Mouse (Mus musculus): ENCODE measurements at regions not wholly inside any gene's neighbourhood (a gene's known extent, or its start where the extent isn't known, plus 50 kb on each side); places are given as distances from the start of the nearest gene placed in this dataset.

GRCm38 (mm10) chr10:43764581-43764980, 137.0 kb downstream of the Qrsl1 start:
- Histone ChIP-seq H3K4me2 (replicated peaks) (no peak overlapping the region), H3K27me3 (no peaks in the 10 kb centered on the region), H3K9ac (replicated peaks) (no peak overlapping the region), H3K4me1 (no peaks in the 10 kb centered on the region), H3K36me3 (no peaks in the 10 kb centered on the region), H3K9me3 (no peaks in the 10 kb centered on the region), H3K27ac (replicated peaks) (no peak overlapping the region), H3K4me3 (no peak overlapping the region)
- 97% methylated on average over 3 of the region's 3 CpGs for WGBS
- no peak for ATAC-seq (replicated peaks)

DNA sequence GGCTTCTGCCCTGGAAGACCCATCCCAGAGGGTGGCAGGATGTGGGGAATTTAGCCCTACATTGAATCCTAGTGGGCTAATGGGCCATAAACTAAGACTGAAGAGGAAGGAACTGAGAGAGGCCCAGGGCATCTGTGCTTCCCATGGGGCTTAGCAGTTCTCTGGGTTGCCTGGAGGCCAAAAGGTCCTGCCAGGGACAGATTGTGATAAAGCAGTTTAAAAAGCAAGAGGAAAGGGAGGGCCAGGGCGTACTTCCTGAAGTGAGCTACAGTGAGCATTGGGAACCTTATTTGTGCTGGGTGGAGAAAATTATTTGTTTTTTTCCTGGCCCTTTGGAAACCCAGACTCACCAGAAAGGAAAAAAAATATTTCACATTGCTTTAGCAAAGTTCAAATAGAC, 136.3 kb downstream of the Qrsl1 start:
- no peak overlapping the region for H3K4me3 ChIP-seq
- no peak for ATAC-seq (replicated peaks)
- H3K9me3 ChIP-seq = no peaks in the 10 kb centered on the region
- no peaks in the 10 kb centered on the region for H3K27me3 ChIP-seq
- WGBS = 92% methylated on average over 1 of the region's 1 CpGs
- H3K9ac ChIP-seq (replicated peaks) = no peak overlapping the region
- no peaks in the 10 kb centered on the region for H3K4me1 ChIP-seq
- H3K27ac ChIP-seq (replicated peaks) = no peak overlapping the region
- no peak overlapping the region for H3K4me2 ChIP-seq (replicated peaks)
- H3K36me3 ChIP-seq = no peaks in the 10 kb centered on the region

DNA sequence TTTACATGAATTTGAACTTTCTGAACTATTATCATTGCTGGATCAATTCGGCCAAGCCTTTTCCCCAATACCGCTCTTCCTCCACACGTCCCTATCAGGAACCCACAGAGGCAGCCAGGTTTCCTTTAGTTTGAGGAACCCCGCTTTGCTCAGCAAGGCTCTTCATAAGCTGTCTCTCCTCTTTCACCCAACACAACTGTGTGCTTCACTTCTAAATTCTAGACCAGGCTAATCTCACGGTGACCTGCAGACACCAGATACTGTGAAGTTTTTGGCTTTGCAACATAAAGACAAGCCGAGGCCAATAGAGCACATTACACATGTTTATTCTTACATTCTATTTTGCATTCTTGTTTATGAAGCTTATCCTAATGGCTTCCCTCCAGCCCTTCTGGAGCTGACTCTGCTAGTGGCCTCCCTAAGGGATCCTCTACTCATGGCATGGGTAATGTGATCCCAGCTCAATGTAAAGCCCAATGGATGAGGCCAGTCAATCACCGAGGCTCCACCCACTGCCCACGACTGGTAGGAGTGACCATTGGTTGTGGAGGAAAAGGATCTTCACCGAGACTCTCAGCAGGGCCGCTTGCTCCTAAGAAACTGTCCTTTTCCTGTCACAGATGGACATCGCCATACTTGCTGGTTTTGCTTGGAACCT, 135.6 kb downstream of the Qrsl1 start:
- Histone ChIP-seq H3K9ac (replicated peaks) (no peak overlapping the region), H3K4me3 (no peak overlapping the region), H3K27me3 (no peaks in the 10 kb centered on the region), H3K9me3 (no peaks in the 10 kb centered on the region), H3K27ac (replicated peaks) (no peak overlapping the region), H3K4me2 (replicated peaks) (no peak overlapping the region), H3K36me3 (no peaks in the 10 kb centered on the region), H3K4me1 (no peaks in the 10 kb centered on the region)
- no peak for ATAC-seq (replicated peaks)
- WGBS = 83% methylated on average over 11 of the region's 11 CpGs

- 90% methylated on average over 16 of the region's 16 CpGs for whole genome bisulfite sequencing
- Histone ChIP-seq H3K4me2 (replicated peaks) (no peak overlapping the region), H3K27ac (replicated peaks) (no peak overlapping the region), H3K9ac (replicated peaks) (no peak overlapping the region), H3K4me3 (no peak overlapping the region), H3K4me1 (no peaks in the 10 kb centered on the region), H3K9me3 (no peaks in the 10 kb centered on the region), H3K27me3 (no peaks in the 10 kb centered on the region), H3K36me3 (no peaks in the 10 kb centered on the region)
- no peak for ATAC-seq (replicated peaks)
These were observed 133.4 kb downstream of the Qrsl1 start for GRCm38 (mm10) chr10:43767961-43768726.

- ATAC-seq (replicated peaks) = no peak
- Histone ChIP-seq H3K9ac (replicated peaks) (no peak overlapping the region), H3K4me3 (no peak overlapping the region), H3K4me1 (no peaks in the 10 kb centered on the region), H3K27ac (replicated peaks) (no peak overlapping the region), H3K9me3 (no peaks in the 10 kb centered on the region), H3K4me2 (replicated peaks) (no peak overlapping the region), H3K27me3 (no peaks in the 10 kb centered on the region), H3K36me3 (no peaks in the 10 kb centered on the region)
- 76% methylated on average over 3 of the region's 3 CpGs for WGBS
These were observed 132.5 kb downstream of the Qrsl1 start for GRCm38 (mm10) chr10:43769026-43769425.

GRCm38 (mm10) chr10:43775807-43776206, 125.7 kb downstream of the Qrsl1 start:
- ATAC-seq (replicated peaks) = no peak
- Histone ChIP-seq H3K9ac (replicated peaks) (no peak overlapping the region), H3K36me3 (no peaks in the 10 kb centered on the region), H3K4me2 (replicated peaks) (no peak overlapping the region), H3K9me3 (no peaks in the 10 kb centered on the region), H3K4me1 (no peaks in the 10 kb centered on the region), H3K4me3 (no peak overlapping the region), H3K27me3 (no peaks in the 10 kb centered on the region), H3K27ac (replicated peaks) (no peak overlapping the region)
- 89% methylated on average over 1 of the region's 1 CpGs for WGBS

- Histone ChIP-seq H3K4me1 (no peaks in the 10 kb centered on the region), H3K9me3 (peaks cover 6% of the 10 kb centered on the region), H3K36me3 (no peaks in the 10 kb centered on the region), H3K27ac (replicated peaks) (no peak overlapping the region), H3K4me2 (replicated peaks) (no peak overlapping the region), H3K27me3 (no peaks in the 10 kb centered on the region), H3K4me3 (no peak overlapping the region), H3K9ac (replicated peaks) (no peak overlapping the region)
- ATAC-seq (replicated peaks) = peak; percentile 63; the same call in 1 of the 2 replicates
- WGBS = 60% methylated on average over 28 of the region's 28 CpGs
These were observed 123.6 kb downstream of the Qrsl1 start for GRCm38 (mm10) chr10:43777612-43778600.

DNA sequence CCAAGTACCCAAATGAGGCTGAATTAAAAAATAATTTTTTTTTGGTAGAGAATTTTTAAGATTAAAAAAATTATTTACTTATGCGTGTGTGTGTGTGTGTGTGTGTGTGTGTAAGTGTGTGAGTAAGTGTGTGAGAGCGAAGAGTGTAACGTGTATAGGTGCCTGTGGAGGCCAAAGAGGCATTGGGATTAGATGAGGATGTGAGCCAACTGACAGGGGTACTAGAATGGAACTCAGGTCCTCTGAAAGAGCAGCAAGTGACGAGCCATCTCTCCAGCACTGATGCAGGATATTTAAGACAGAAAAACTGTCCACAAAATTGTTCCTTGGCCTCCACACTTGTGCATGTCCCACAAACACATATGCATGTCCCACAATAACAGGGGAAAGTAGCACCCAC, 121.0 kb downstream of the Qrsl1 start:
- no peak overlapping the region for H3K9ac ChIP-seq (replicated peaks)
- H3K36me3 ChIP-seq = no peaks in the 10 kb centered on the region
- no peaks in the 10 kb centered on the region for H3K27me3 ChIP-seq
- peaks cover 6% of the 10 kb centered on the region for H3K9me3 ChIP-seq
- no peak overlapping the region for H3K4me2 ChIP-seq (replicated peaks)
- 95% methylated on average over 4 of the region's 4 CpGs for WGBS
- no peak overlapping the region for H3K4me3 ChIP-seq
- H3K27ac ChIP-seq (replicated peaks) = no peak overlapping the region
- H3K4me1 ChIP-seq = no peaks in the 10 kb centered on the region
- no peak for ATAC-seq (replicated peaks)

DNA sequence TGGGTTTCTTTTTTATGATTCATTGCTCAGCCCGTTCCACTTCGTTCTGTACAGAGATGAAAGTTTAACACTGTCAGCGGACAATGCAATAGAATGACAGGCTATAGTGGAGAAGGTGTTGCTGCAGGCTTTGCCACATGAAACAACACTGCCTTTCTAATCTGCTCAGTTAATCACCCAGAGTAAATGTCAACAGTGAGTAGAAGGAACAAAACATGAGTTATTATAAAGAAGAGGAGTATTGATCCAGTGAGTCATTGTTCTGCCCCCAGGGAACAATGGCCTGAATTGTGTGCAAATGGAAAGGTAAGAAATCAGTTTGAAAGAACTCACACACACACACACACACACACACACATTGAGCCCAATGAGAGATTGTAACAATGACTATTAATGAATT, 118.2 kb downstream of the Qrsl1 start:
- Histone ChIP-seq H3K27me3 (no peaks in the 10 kb centered on the region), H3K27ac (replicated peaks) (no peak overlapping the region), H3K9me3 (peaks cover 6% of the 10 kb centered on the region), H3K4me1 (no peaks in the 10 kb centered on the region), H3K4me2 (replicated peaks) (no peak overlapping the region), H3K36me3 (no peaks in the 10 kb centered on the region), H3K4me3 (no peak overlapping the region), H3K9ac (replicated peaks) (no peak overlapping the region)
- no peak for ATAC-seq (replicated peaks)
- WGBS = 89% methylated on average over 3 of the region's 3 CpGs

- 93% methylated on average over 4 of the region's 4 CpGs for WGBS
These were observed 110.8 kb downstream of the Qrsl1 start for GRCm38 (mm10) chr10:43790780-43791179.

GRCm38 (mm10) chr10:43791525-43792021, 110.0 kb downstream of the Qrsl1 start:
- Histone ChIP-seq H3K4me3 (no peak overlapping the region), H3K36me3 (no peaks in the 10 kb centered on the region), H3K4me1 (no peaks in the 10 kb centered on the region), H3K9ac (replicated peaks) (no peak overlapping the region), H3K9me3 (no peaks in the 10 kb centered on the region), H3K27me3 (no peaks in the 10 kb centered on the region), H3K4me2 (replicated peaks) (no peak overlapping the region), H3K27ac (replicated peaks) (no peak overlapping the region)
- WGBS = 90% methylated on average over 4 of the region's 4 CpGs
- ATAC-seq (replicated peaks) = no peak

More at GRCm38 (mm10) chr10:43790780-43791179, 110.8 kb downstream of the Qrsl1 start:
- H3K4me2 ChIP-seq (replicated peaks) = no peak overlapping the region
- H3K9ac ChIP-seq (replicated peaks) = no peak overlapping the region
- no peaks in the 10 kb centered on the region for H3K27me3 ChIP-seq
- H3K4me1 ChIP-seq = no peaks in the 10 kb centered on the region
- ATAC-seq (replicated peaks) = no peak
- no peaks in the 10 kb centered on the region for H3K36me3 ChIP-seq
- H3K4me3 ChIP-seq = no peak overlapping the region
- H3K27ac ChIP-seq (replicated peaks) = no peak overlapping the region
- no peaks in the 10 kb centered on the region for H3K9me3 ChIP-seq

DNA sequence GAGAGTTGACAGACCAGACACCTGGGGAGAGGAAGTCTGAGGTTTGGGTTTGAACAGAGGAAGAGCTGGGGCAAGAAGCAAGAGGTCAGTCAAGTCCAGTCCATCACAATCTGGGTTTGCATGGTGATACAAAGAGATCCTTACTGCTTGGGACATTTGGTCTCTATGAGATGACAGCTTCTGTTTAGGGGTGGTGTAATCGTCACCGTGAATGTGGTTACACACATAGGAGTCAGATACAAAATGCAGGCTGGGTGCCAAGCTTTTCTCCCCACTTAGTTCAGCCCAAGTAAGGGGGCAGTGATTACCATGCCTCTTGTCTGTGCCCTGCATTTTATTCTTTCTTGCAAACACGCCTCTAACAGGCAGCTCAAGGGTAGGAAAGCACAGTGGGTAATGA, 108.9 kb downstream of the Qrsl1 start:
- Histone ChIP-seq H3K4me3 (no peak overlapping the region), H3K27ac (replicated peaks) (no peak overlapping the region), H3K4me1 (no peaks in the 10 kb centered on the region), H3K4me2 (replicated peaks) (no peak overlapping the region), H3K9ac (replicated peaks) (no peak overlapping the region), H3K9me3 (no peaks in the 10 kb centered on the region), H3K27me3 (no peaks in the 10 kb centered on the region), H3K36me3 (no peaks in the 10 kb centered on the region)
- WGBS = 49% methylated on average over 3 of the region's 3 CpGs
- ATAC-seq (replicated peaks) = no peak
